Mouse (Mus musculus) C2C12 (cell line): ENCODE data around the gene Coq10a.

Source experiments
- CTCF ChIP-seq: IDR thresholded peaks from one replicate; pipeline ENCODE4 v1.5.1; 2011; ENCODE audit not compliant: control insufficient read depth, insufficient read depth, insufficient read length
- MYOD1 ChIP-seq: IDR thresholded peaks from one replicate; pipeline ENCODE4 v1.6.1; 2011; ENCODE audit warnings: low read depth; ENCODE audit not compliant: control insufficient read depth, insufficient read length
- USF1 ChIP-seq: IDR thresholded peaks from one replicate; pipeline ENCODE4 v1.6.1; 2011; ENCODE audit warnings: low read depth, mild to moderate bottlenecking, control low read depth, moderate library complexity

DNA sequence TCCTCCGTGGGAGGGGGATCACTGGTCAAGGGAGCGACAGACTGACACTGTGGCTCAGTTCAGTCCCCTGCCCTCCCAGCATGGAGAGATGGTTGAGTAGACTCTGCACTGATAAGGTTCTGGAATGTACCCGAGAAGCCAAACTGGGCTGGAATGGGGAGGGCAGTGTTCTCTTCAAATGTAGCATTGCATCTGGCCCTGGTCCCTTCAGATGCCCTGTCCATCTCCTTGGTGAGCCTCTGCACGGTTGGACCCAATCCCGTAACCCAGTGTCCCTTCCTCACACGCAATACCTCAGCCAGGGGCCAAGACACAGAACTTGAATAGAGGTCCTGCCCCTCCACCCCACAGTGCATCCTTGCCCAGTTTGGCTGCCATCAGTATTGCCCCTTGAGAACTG is 23.1 kb upstream of the Coq10a start:
- TF ChIP-seq USF1: no peak
- no peak for TF ChIP-seq CTCF
- no peak for TF ChIP-seq MYOD1
